Mouse (Mus musculus): Measurements from ENCODE around the gene Tead3.
"Not testable (repeated sequence)": the region's sequence is repeated elsewhere in the genome, so short reads cannot be mapped to it uniquely, and the experiment has no call there.

The Tead3 gene

GRCm38 (mm10) chr17:28360531-28361277, 10.1 kb upstream of the Tead3 start:
- DNase-seq (ENCODE audit: low spot score in 2 of 2), result no peak

GRCm38 (mm10) chr17:28358576-28359261, 8.1 kb upstream of the Tead3 start:
- DNase-seq (ENCODE audit: low spot score in 2 of 2), result not testable (repeated sequence)

- no peak for DNase-seq (ENCODE audit: low spot score in 2 of 2)
These were observed 5.3 kb upstream of the Tead3 start for GRCm38 (mm10) chr17:28355871-28356270.

GRCm38 (mm10) chr17:28352018-28352417, 1.4 kb upstream of the Tead3 start:
- no peak for DNase-seq (ENCODE audit: low spot score in 2 of 2)

GRCm38 (mm10) chr17:28351353-28351890, 805 bp upstream of the Tead3 start:
- DNase-seq (ENCODE audit: low spot score in 2 of 2), result no peak

GRCm38 (mm10) chr17:28349901-28350465, 634 bp downstream of the Tead3 start:
- DNase-seq (ENCODE audit: low spot score in 2 of 2), result no peak

GRCm38 (mm10) chr17:28349264-28349880, 1.2 kb downstream of the Tead3 start:
- DNase-seq (ENCODE audit: low spot score in 2 of 2), result no peak

- no peak for DNase-seq (ENCODE audit: low spot score in 2 of 2)
These were observed 2.4 kb downstream of the Tead3 start for GRCm38 (mm10) chr17:28348211-28348610.

GRCm38 (mm10) chr17:28347327-28347726, 3.3 kb downstream of the Tead3 start:
- no peak for DNase-seq (ENCODE audit: low spot score in 2 of 2)

- DNase-seq (ENCODE audit: low spot score in 2 of 2), result no peak
These were observed 4.7 kb downstream of the Tead3 start for GRCm38 (mm10) chr17:28345882-28346281.

- DNase-seq (ENCODE audit: low spot score in 2 of 2), result no peak
These were observed 5.3 kb downstream of the Tead3 start for GRCm38 (mm10) chr17:28345271-28345721.

GRCm38 (mm10) chr17:28344670-28345069, 5.9 kb downstream of the Tead3 start:
- DNase-seq (ENCODE audit: low spot score in 2 of 2), result no peak

GRCm38 (mm10) chr17:28344050-28344607, 6.5 kb downstream of the Tead3 start:
- DNase-seq (ENCODE audit: low spot score in 2 of 2), result no peak

- DNase-seq (ENCODE audit: low spot score in 2 of 2), result peak; percentile 54 to 60
These were observed 9.5 kb downstream of the Tead3 start for GRCm38 (mm10) chr17:28341091-28341490.

- DNase-seq (ENCODE audit: low spot score in 2 of 2), result no peak
These were observed 10.0 kb downstream of the Tead3 start for GRCm38 (mm10) chr17:28340578-28340977.

- no peak for DNase-seq (ENCODE audit: low spot score in 2 of 2)
These were observed 13.1 kb downstream of the Tead3 start for GRCm38 (mm10) chr17:28337547-28337946.

- no peak for DNase-seq (ENCODE audit: low spot score in 2 of 2)
These were observed 15.3 kb downstream of the Tead3 start for GRCm38 (mm10) chr17:28335267-28335666.

GRCm38 (mm10) chr17:28332915-28333546, 17.6 kb downstream of the Tead3 start:
- no peak for DNase-seq (ENCODE audit: low spot score in 2 of 2)

GRCm38 (mm10) chr17:28332113-28332914, 18.3 kb downstream of the Tead3 start:
- no peak for DNase-seq (ENCODE audit: low spot score in 2 of 2)
